Mouse (Mus musculus) testis, adult 2 months (tissue): ENCODE data around the gene Plekhh3. TPM values are rescaled to one million over a fixed set of nuclear protein-coding genes. Genes with fewer than 3 reads are reported as not detected.
"Not testable (repeated sequence)": the region's sequence is repeated elsewhere in the genome, so short reads cannot be mapped to it uniquely, and the experiment has no call there.

Experiments used
- H3K27ac ChIP-seq: fragments of 200-500 bp; 2 replicates; pipeline ENCODE4 v1.5.1; 2012; ENCODE audit warnings: low read depth, low read length; ENCODE audit not compliant: control insufficient read depth, insufficient read depth
- H3K27me3 ChIP-seq: fragments of 200-500 bp; 2 replicates; pipeline ENCODE4 v1.6.1; 2012; ENCODE audit warnings: mild to moderate bottlenecking, low read length, moderate library complexity; ENCODE audit not compliant: control insufficient read depth, insufficient read depth
- H3K36me3 ChIP-seq: fragments of 200-500 bp; 2 replicates; pipeline ENCODE4 v1.6.1; 2012; ENCODE audit warnings: mild to moderate bottlenecking, low read length; ENCODE audit not compliant: control insufficient read depth, insufficient read depth
- H3K4me1 ChIP-seq: fragments of 200-500 bp; 2 replicates; pipeline ENCODE4 v1.6.1; 2012; ENCODE audit warnings: low read length; ENCODE audit not compliant: control insufficient read depth, insufficient read depth
- H3K4me3 ChIP-seq: fragments of 200-500 bp; 2 replicates; pipeline ENCODE4 v1.5.1; 2012; ENCODE audit warnings: low read depth, mild to moderate bottlenecking, low read length, moderate library complexity, mixed read lengths; ENCODE audit not compliant: control insufficient read depth
- CTCF ChIP-seq: fragments of 200-500 bp; IDR thresholded peaks from 2 replicates; pipeline ENCODE4 v1.5.1; 2012; ENCODE audit warnings: low read depth, mild to moderate bottlenecking, inconsistent platforms, low read length, moderate library complexity; ENCODE audit not compliant: control insufficient read depth, insufficient read depth, insufficient replicate concordance
- POLR2A ChIP-seq: fragments of 200-500 bp; IDR thresholded peaks from 2 replicates; pipeline ENCODE4 v1.6.1; 2012; ENCODE audit warnings: low read depth, mild to moderate bottlenecking, inconsistent platforms, low read length, moderate library complexity; ENCODE audit not compliant: control insufficient read depth
- polyA plus RNA-seq: library from polyadenylated mRNA; depleted of rRNA; stranded (reverse); fragments of >200 nt; gene quantifications from 2 replicates; pipeline ENCODE4 v1.2.3, GENCODE M21; 2012

Plekhh3 gene
- polyA plus RNA-seq, 1 experiment, result 2.6 TPM

DNA sequence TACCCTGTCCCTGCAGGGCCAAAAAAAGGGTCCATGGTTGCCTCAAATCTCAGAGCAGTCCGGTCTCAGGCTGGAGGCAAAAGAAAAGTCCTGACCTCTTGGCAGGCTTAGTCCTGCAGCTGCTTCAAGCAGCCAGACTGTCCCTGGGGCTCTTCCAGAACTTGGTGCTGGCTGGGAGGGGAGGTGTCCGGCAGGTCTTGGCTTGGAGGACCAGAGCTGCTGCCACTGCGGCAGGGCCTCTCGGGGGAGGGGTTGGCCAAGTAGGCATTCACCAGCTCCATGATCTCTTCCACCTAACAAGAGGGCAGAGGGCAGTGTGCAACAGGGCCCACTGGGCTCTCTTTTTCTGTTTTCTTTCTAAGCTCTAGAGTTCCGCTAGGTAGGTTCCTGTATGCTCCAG, 8.4 kb downstream of the Plekhh3 start:
- TF ChIP-seq CTCF (no peak), POLR2A (no peak)
- Histone ChIP-seq H3K27ac (no peak overlapping the region; the same call in 1 of the 2 replicates), H3K27me3 (peaks cover 2% of the 10 kb centered on the region), H3K36me3 (no peaks in the 10 kb centered on the region), H3K4me3 (no peak overlapping the region), H3K4me1 (peaks cover 7% of the 10 kb centered on the region)

- H3K4me3 ChIP-seq, result no peak overlapping the region
- H3K27me3 ChIP-seq, result peaks cover 2% of the 10 kb centered on the region
- peak overlapping the region; percentile 26; the same call in 1 of the 2 replicates for H3K27ac ChIP-seq
- no peaks in the 10 kb centered on the region for H3K36me3 ChIP-seq
- no peak for TF ChIP-seq POLR2A
- TF ChIP-seq CTCF, result no peak
- H3K4me1 ChIP-seq, result peaks cover 7% of the 10 kb centered on the region
Observed at GRCm38 (mm10) chr11:101162301-101162700, 8.8 kb downstream of the Plekhh3 start.

DNA sequence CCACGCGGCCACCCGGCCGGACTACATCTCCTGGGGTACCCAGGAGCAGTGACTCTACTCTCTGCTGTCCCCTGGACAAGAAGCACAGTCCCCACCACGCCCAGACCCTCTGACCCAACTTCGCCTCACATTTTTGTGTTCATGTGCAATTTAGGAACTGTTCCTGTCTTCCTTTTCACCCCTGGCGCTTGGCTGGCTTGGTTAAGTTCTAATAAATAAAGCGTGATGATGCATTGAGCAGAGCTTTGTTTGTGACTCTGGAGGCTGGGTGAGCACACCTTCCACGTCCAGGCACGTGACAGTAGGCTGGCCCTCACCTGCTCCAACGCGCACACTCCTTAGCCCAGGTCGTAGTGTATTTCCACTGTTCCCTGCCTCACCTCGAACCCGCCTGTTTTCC, 9.6 kb downstream of the Plekhh3 start:
- Histone ChIP-seq H3K27me3 (peaks cover 2% of the 10 kb centered on the region), H3K4me1 (peaks cover 7% of the 10 kb centered on the region), H3K27ac (no peak overlapping the region), H3K4me3 (no peak overlapping the region), H3K36me3 (no peaks in the 10 kb centered on the region)
- TF ChIP-seq CTCF (no peak), POLR2A (no peak)

DNA sequence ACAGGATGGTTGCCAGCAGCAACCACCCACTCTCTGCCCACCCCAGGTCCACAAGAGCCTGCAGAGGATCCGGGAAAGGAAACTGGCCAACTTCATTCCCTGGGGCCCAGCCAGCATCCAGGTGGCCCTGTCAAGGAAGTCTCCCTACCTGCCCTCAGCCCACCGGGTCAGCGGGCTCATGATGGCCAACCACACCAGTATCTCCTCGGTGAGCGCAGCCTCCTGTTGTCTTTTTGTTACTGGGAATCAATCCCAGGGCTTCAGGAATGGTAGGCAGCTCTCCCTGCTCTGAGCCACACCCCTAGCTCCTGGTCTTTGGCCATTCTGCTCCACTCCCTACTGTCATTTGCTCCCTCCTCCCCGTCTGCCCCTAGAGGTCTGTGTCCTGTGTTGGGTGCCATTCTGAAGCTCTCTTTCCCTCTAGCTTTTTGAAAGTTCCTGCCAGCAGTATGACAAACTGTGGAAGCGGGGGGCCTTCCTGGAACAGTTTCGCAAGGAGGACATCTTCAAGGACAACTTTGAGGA, 10.1 kb downstream of the Plekhh3 start:
- H3K27me3 ChIP-seq, H3K36me3 ChIP-seq, H3K4me1 ChIP-seq, H3K27ac ChIP-seq, H3K4me3 ChIP-seq: not testable (repeated sequence)

DNA sequence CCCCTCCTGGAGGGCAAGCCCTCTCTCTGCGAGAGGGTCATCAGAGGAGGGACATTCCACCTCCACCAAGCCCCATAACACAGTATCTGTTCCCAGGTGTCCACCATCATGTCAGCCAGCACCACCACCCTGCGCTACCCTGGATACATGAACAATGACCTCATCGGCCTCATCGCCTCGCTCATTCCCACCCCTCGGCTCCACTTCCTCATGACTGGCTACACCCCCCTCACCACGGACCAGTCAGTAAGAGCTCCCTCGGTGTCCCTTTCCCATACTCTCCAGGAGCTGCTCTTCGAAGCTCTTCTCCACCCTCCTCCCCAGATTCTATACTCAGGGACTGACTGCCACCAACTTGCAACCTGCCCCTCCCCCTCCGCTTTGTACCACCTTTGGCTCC, 11.0 kb downstream of the Plekhh3 start:
- not testable (repeated sequence) for H3K4me3 ChIP-seq, H3K36me3 ChIP-seq, H3K27me3 ChIP-seq, H3K27ac ChIP-seq
- H3K4me1 ChIP-seq, result peaks cover 15% of the 10 kb centered on the region

DNA sequence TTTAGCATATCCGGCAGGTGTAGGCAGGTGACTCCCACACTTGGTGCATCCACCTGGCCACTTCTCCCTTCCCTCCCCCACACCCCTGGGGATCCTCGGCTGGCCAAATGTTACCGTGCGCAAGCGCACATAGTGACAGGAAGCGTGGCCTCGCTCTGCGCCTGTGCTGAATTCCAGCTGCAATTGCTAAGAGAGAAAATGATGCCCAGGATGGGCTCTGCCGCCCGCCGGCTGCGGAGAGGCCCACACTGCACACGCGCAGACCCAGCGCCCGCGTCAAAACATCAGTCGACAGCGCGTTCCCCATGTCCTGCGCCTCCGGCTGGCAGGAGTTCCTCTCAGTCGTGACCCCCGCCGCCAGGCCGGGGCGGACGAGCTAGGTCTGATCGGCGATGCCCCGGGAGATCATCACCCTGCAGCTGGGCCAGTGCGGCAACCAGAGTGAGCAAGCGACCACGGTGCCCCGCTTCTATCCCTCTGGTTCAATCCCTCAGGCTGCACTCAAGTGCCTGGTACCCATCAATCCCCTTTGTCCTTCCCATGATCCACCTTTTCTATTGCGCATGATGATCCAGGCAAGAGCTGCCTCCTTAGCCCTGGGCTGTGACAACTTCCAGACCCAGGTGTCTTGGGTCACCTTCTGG, 15.3 kb downstream of the Plekhh3 start, which contains the start of gene Tubg2:
Gene Tubg2 (plus strand): TSS at position 180 of the 644 bp plus-strand sequence.
- Histone ChIP-seq H3K36me3 (no peaks in the 10 kb centered on the region), H3K4me3 (peak within 1 kb of the TSS; percentile 38), H3K27me3 (no peaks in the 10 kb centered on the region), H3K27ac (no peak within 1 kb of the TSS), H3K4me1 (peaks cover 8% of the 10 kb centered on the region)
- TF ChIP-seq CTCF (no peak), POLR2A (no peak)

- Histone ChIP-seq H3K27ac (no peak overlapping the region), H3K27me3 (no peaks in the 10 kb centered on the region), H3K4me3 (no peak overlapping the region), H3K4me1 (peaks cover 8% of the 10 kb centered on the region), H3K36me3 (no peaks in the 10 kb centered on the region)
- no peak for TF ChIP-seq POLR2A
- no peak for TF ChIP-seq CTCF
Observed at GRCm38 (mm10) chr11:101155151-101155550, 16.0 kb downstream of the Plekhh3 start.

GRCm38 (mm10) chr11:101154648-101155047, 16.5 kb downstream of the Plekhh3 start:
- TF ChIP-seq CTCF (no peak), POLR2A (no peak)
- no peak overlapping the region for H3K4me3 ChIP-seq
- no peak overlapping the region for H3K27ac ChIP-seq
- H3K36me3 ChIP-seq, result no peaks in the 10 kb centered on the region
- no peaks in the 10 kb centered on the region for H3K27me3 ChIP-seq
- H3K4me1 ChIP-seq, result peaks cover 8% of the 10 kb centered on the region
